Mouse (Mus musculus) neural tube, embryonic 15.5 days (tissue): ENCODE measurements around the gene Sh3pxd2a. TPM values are rescaled to one million over a fixed set of nuclear protein-coding genes. Genes with fewer than 3 reads are reported as not detected.

Experiments
- ATAC-seq: fragments of 200-750 bp; cut with Nextera tagmentation; 2 replicates; pipeline ENCODE4 v1.8.0; 2017; ENCODE audit warnings: mild to moderate bottlenecking, moderate TSS enrichment, moderate library complexity; ENCODE audit not compliant: low FRiP score
- H3K27ac ChIP-seq: fragments of 300-500 bp; sonication (generic); replicated peaks from 2 replicates; pipeline ENCODE4 v1.5.1; 2015; ENCODE audit warnings: mild to moderate bottlenecking, inconsistent platforms
- H3K27me3 ChIP-seq: fragments of 300-500 bp; sonication (generic); replicated peaks from 2 replicates; pipeline ENCODE4 v1.6.1; 2015; ENCODE audit warnings: inconsistent platforms
- H3K36me3 ChIP-seq: fragments of 300-500 bp; sonication (generic); 2 replicates; pipeline ENCODE4 v1.6.1; 2015; ENCODE audit warnings: inconsistent platforms
- H3K4me1 ChIP-seq: fragments of 300-500 bp; sonication (generic); 2 replicates; pipeline ENCODE4 v1.6.1; 2015; ENCODE audit warnings: inconsistent platforms
- H3K4me2 ChIP-seq: fragments of 300-500 bp; sonication (generic); 2 replicates; pipeline ENCODE4 v1.6.1; 2015; ENCODE audit warnings: inconsistent platforms, mild to moderate bottlenecking, moderate library complexity
- H3K4me3 ChIP-seq: fragments of 300-500 bp; sonication (generic); replicated peaks from 2 replicates; pipeline ENCODE4 v1.5.1; 2015; ENCODE audit warnings: mild to moderate bottlenecking, inconsistent platforms
- H3K9ac ChIP-seq: fragments of 300-500 bp; sonication (generic); replicated peaks from 2 replicates; pipeline ENCODE4 v1.6.1; 2015; ENCODE audit warnings: mild to moderate bottlenecking, inconsistent platforms
- H3K9me3 ChIP-seq: fragments of 300-500 bp; sonication (generic); replicated peaks from 2 replicates; pipeline ENCODE4 v1.6.1; 2016; ENCODE audit warnings: inconsistent platforms
- WGBS: fragments of 180-500 bp; shearing (Covaris S2); methylation state at CpG from one replicate; pipeline ENCODE4 v1.1.7; 2015; ENCODE audit warnings: mixed read lengths; 5-methylcytosine and 5-hydroxymethylcytosine counted together
- polyA plus RNA-seq: library from polyadenylated mRNA; unstranded; fragments of >200 nt; fragmentation: Nextera tagmentation; extraction: Ambion mirVana; gene quantifications from 2 replicates; pipeline ENCODE4 v1.2.1, GENCODE M21; 2015

Sh3pxd2a gene
- polyA plus RNA-seq, 1 experiment from 2014 or later = 2.2 TPM

DNA sequence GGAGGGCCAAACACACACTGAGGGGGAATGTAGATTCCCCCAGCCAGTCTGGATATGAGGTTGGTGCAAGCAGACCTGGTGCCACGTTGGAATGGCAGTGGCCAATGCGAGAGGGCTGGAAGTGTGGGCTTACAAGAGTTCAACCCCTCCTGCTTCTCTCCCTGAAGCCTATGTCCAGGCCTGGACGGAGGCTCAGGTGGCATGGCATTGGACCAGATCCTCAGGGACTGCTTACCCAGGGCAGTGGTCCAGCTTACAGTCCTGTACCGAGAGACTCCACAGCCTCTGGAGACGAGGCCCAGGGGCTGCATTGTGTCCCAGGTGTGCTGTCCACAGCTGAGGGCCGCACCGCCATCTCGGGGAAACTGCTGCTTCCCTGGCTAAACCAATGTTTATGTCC, 218.7 kb downstream of the Sh3pxd2a start:
- Histone ChIP-seq H3K4me1 (no peaks in the 10 kb centered on the region), H3K27ac (no peak overlapping the region), H3K27me3 (0 out of 2 replicates have a peak, but pooled peaks cover 8% of the 10 kb centered on the region), H3K36me3 (no peaks in the 10 kb centered on the region), H3K4me2 (no peak overlapping the region), H3K9ac (no peak overlapping the region), H3K9me3 (no peaks in the 10 kb centered on the region), H3K4me3 (no peak overlapping the region)
- ATAC-seq = no peak
- WGBS = 77% methylated on average over 8 of the region's 8 CpGs

DNA sequence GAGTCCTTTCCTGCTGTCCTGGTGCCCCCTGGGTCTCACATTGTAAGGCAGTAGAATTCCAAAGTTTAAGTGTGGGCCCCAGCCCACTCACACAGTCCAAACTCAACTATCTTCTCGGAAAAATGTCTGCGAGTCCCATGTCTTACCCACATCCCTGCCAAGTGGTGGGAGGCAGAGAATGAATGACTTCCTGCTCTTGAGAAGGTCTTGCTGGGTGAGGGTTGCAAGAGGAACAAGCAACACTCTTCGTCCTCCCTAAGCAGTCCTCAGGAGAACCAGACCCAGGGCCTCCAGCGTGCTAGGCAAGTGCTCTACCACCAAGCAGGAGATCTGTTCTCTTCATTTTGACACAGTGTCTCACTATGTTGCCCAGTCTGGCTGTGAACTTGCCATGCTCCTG, 222.0 kb downstream of the Sh3pxd2a start:
- H3K36me3 ChIP-seq = no peaks in the 10 kb centered on the region
- H3K4me2 ChIP-seq = no peak overlapping the region
- no peaks in the 10 kb centered on the region for H3K4me1 ChIP-seq
- no peaks in the 10 kb centered on the region for H3K9me3 ChIP-seq
- no peak overlapping the region for H3K9ac ChIP-seq
- H3K27ac ChIP-seq = no peak overlapping the region
- ATAC-seq = no peak
- 0 out of 2 replicates have a peak, but pooled peaks cover 5% of the 10 kb centered on the region for H3K27me3 ChIP-seq
- H3K4me3 ChIP-seq = no peak overlapping the region
- 87% methylated on average over 4 of the region's 4 CpGs for WGBS

DNA sequence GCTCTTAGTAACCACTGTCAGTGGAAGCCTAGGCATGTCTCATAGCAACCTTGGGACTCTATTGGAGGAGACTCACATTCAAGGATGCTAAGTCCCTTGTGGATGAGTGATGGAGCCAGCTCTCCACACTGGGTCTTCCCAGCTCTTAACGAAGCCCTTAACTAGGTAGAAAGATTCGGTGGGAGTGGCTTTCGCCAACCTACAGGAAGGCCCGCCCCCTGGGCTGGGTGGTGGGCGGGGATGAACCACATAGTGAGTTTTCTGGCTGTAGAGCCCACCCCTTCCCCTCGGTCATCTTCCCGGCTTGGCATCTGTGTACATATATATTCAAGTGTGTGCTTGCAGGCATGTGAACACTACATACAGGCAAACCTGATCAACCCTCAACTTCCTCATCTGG, 223.2 kb downstream of the Sh3pxd2a start:
- Histone ChIP-seq H3K36me3 (no peaks in the 10 kb centered on the region), H3K9me3 (no peaks in the 10 kb centered on the region), H3K9ac (no peak overlapping the region), H3K4me1 (no peaks in the 10 kb centered on the region), H3K27me3 (no peaks in the 10 kb centered on the region), H3K4me2 (no peak overlapping the region), H3K4me3 (no peak overlapping the region), H3K27ac (no peak overlapping the region)
- WGBS = 69% methylated on average over 7 of the region's 7 CpGs
- ATAC-seq = no peak

DNA sequence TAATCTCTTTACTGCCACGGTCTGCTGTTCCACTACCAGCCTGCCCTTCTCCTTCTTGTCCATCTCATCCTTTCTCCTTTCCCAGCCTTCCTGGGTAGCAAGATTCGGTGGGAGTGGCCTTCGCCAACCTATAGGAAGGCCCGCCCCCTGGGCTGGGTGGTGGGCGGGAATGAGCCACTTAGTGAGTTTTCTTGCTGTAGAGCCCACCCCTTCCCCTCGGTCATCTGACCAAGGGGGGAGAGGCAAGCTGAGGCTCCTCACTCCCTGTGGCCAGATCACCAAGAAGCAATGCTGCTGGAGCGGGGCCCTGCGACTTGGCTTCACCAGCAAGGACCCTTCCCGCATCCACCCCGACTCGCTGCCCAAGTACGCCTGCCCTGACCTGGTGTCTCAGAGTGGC, 224.1 kb downstream of the Sh3pxd2a start:
- ATAC-seq = no peak
- no peak overlapping the region for H3K27ac ChIP-seq
- H3K9ac ChIP-seq = no peak overlapping the region
- WGBS = 44% methylated on average over 12 of the region's 12 CpGs
- H3K9me3 ChIP-seq = no peaks in the 10 kb centered on the region
- no peaks in the 10 kb centered on the region for H3K4me1 ChIP-seq
- H3K36me3 ChIP-seq = no peaks in the 10 kb centered on the region
- peak overlapping the region; percentile 2 for H3K4me2 ChIP-seq
- no peak overlapping the region for H3K4me3 ChIP-seq
- H3K27me3 ChIP-seq = no peaks in the 10 kb centered on the region

DNA sequence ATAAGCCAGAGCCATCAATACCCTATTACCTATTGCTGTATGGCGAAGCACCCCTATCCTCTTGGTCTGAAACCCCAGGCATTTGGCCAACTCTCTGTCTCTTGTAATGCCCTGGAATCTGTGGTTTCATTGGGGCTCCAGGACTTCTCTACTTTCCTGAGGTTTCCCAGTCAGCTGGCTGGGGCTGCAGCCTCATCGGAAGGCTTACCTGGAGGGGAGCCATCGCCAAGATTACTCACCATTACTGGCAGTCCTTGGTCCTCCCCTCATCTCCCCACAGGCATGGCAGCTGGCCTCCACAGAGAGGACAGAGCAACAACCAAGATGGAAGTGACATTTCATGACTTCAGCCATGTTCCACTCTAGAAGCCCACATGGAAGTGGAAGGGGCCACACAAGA, 231.1 kb downstream of the Sh3pxd2a start:
- WGBS = 95% methylated on average over 3 of the region's 3 CpGs
- no peaks in the 10 kb centered on the region for H3K9me3 ChIP-seq
- no peaks in the 10 kb centered on the region for H3K27me3 ChIP-seq

DNA sequence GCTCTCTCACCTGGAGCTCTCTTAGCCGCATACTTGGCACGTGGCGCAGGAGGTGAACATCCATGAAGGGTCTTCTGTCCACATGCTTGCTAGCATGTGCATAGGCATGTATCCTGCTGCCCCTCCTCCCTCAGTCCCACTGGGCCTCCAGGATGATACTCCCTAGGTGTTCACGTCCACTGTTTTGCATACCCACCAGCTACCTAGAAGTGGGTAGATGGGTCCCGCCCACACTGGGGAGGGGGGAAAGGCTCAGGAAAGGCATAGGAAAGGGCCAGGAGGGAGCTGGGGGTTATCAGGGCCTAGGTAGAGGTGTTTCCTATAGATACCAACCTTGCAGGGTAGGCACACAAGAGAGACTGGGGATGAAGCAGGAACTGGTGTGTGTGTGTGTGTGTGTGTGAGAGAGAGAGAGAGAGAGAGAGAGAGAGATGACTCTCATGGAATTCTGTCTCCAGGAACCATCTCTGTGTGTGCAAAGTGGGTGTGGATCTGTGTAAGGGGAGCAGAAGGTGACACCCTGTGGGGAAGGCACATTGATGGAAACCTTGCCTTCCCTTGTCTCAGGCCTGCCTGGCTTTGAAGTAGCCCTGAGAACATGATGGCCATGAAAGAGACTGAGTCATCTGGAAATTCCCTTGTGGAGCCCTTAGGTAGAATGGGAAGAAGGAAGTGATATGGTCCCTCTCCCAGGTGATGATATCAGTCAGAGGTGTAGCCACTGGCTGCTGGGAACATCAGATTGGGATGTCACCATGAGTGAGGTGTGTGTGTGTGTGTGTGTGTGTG, 231.9 kb downstream of the Sh3pxd2a start:
- Histone ChIP-seq H3K9ac (no peak overlapping the region), H3K4me3 (no peak overlapping the region), H3K36me3 (no peaks in the 10 kb centered on the region), H3K27ac (no peak overlapping the region), H3K4me1 (peaks cover 15% of the 10 kb centered on the region), H3K4me2 (no peak overlapping the region), H3K9me3 (no peaks in the 10 kb centered on the region), H3K27me3 (no peaks in the 10 kb centered on the region)
- no peak for ATAC-seq
- WGBS = 87% methylated on average over 5 of the region's 5 CpGs

More for the DNA sequence above, 231.1 kb downstream of the Sh3pxd2a start:
- no peak overlapping the region for H3K9ac ChIP-seq
- H3K4me2 ChIP-seq = no peak overlapping the region
- no peak overlapping the region for H3K27ac ChIP-seq
- H3K4me3 ChIP-seq = no peak overlapping the region
- no peaks in the 10 kb centered on the region for H3K36me3 ChIP-seq
- H3K4me1 ChIP-seq = peaks cover 15% of the 10 kb centered on the region
- ATAC-seq = no peak

DNA sequence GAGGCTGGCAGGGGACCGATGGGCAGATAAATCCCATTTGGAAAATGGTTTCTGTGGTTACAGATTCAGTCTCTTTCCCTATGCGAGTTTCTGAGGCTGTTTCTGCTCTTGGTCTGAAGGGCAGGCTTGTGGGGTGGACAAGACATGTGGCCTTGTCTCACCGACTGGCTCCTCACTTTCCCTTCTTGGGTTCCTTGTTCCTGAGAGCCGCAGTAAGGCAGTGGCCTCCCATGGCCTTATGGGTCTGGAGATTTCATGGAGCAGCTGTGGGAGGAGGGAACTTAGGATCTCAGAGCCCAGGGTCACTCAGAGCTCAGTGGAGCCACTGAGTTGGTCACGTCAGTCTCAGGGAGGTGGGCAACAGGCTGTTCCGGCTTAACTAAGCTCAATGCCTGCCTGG, 232.8 kb downstream of the Sh3pxd2a start:
- no peak for ATAC-seq
- WGBS = 88% methylated on average over 6 of the region's 6 CpGs
- Histone ChIP-seq H3K36me3 (no peaks in the 10 kb centered on the region), H3K4me3 (no peak overlapping the region), H3K4me1 (peaks cover 15% of the 10 kb centered on the region), H3K9me3 (no peaks in the 10 kb centered on the region), H3K27ac (no peak overlapping the region), H3K9ac (no peak overlapping the region), H3K27me3 (no peaks in the 10 kb centered on the region), H3K4me2 (no peak overlapping the region)

DNA sequence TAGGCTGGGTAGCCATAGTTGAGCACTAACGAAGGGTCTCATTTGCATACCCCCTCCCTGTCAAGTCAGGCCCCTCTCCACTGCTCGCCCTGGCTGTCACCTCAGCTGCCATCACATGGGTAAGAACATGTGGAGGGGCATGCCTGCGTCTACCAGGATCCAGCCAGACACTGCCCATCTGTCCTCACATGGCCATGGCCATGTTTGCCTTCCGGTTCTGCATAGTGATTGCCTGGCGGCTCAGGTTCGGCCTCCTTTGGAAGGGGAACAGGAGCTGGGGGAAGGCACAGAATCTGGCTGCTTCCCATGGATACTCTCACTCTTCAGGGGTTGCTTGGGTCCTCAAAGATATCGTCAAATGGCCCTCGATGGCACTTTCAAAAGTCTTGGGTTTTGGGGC, 233.5 kb downstream of the Sh3pxd2a start:
- no peaks in the 10 kb centered on the region for H3K27me3 ChIP-seq
- H3K27ac ChIP-seq = no peak overlapping the region
- no peak overlapping the region for H3K9ac ChIP-seq
- WGBS = 89% methylated on average over 8 of the region's 8 CpGs
- no peaks in the 10 kb centered on the region for H3K36me3 ChIP-seq
- H3K9me3 ChIP-seq = no peaks in the 10 kb centered on the region
- no peak overlapping the region for H3K4me3 ChIP-seq
- peaks cover 15% of the 10 kb centered on the region for H3K4me1 ChIP-seq
- ATAC-seq = no peak
- H3K4me2 ChIP-seq = no peak overlapping the region

DNA sequence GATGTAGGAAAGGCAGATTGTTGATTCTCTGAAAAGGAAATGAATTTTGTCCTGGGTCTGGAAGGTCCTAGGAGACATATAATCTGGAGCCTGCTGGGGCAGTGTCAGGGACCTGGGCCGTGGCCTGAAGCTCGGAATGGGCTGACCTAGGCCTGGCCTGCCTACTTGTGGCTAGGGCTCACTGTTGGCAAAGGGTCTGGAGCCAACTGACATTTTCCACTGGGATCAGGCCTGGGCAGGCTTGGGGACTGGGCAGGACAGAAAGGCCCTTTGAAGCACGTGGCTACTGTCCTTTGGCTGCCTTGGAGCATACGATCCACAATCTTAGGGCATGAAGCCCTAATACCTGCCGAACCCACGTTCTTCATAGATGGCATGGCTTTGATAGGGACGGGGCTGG, 234.1 kb downstream of the Sh3pxd2a start:
- 93% methylated on average over 7 of the region's 7 CpGs for WGBS
- Histone ChIP-seq H3K36me3 (no peaks in the 10 kb centered on the region), H3K27me3 (no peaks in the 10 kb centered on the region), H3K27ac (no peak overlapping the region), H3K4me3 (no peak overlapping the region), H3K4me1 (peaks cover 15% of the 10 kb centered on the region), H3K9me3 (no peaks in the 10 kb centered on the region), H3K9ac (no peak overlapping the region), H3K4me2 (no peak overlapping the region)
- no peak for ATAC-seq

DNA sequence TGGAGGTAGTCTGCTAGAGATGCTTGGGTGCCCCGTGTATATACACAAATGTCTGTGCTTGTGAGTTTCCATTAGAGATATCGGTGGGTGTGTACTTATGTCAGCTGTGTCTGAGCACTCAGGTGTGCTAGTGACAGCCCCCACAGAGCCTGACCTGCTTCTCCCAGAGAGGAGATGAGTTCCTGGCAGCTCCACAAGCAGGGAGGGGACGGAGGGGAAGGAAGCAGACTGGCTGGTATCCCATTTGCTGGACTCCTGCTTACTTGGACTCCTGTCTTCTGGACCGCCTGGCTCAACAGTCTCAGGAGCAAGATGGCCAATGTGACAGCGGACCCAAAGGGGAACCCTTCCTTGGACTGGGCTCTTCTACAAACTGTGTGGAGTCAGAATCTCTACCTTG, 234.7 kb downstream of the Sh3pxd2a start:
- ATAC-seq = no peak
- no peak overlapping the region for H3K4me3 ChIP-seq
- no peaks in the 10 kb centered on the region for H3K27me3 ChIP-seq
- H3K4me2 ChIP-seq = peak overlapping the region; percentile 51; the same call in 1 of the 2 replicates
- peaks cover 15% of the 10 kb centered on the region for H3K4me1 ChIP-seq
- H3K9me3 ChIP-seq = no peaks in the 10 kb centered on the region
- H3K36me3 ChIP-seq = no peaks in the 10 kb centered on the region
- WGBS = 86% methylated on average over 5 of the region's 5 CpGs
- H3K9ac ChIP-seq = no peak overlapping the region
- no peak overlapping the region for H3K27ac ChIP-seq

DNA sequence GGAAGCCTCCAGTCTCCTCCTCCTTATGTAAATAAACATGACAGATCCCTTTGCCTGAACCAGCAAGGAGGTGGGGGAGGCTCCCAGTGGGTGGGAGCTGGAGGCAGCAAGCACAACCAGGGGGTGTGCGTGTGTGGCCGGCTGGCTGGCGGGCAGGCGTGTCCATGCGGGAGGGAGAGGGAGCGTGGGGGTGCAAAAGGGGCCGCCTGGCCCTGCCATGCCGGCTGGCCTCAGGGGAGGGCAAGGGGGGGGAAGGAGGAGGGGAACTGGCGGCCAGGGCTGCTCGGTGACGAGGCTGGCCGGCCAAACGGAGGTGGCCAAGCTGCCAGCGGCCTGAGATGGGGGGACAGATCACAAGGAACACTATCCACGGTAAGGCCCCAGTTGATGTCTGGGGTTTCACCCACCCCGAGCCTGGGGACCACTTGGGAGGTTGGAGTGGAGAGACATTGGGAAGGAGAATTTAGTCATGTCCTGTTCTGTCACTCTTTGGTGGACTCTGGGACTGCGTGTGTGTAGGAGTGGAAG, 235.4 kb downstream of the Sh3pxd2a start:
- H3K4me2 ChIP-seq = peak overlapping the region; percentile 51
- H3K36me3 ChIP-seq = no peaks in the 10 kb centered on the region
- peak overlapping the region; percentile 16 for H3K4me3 ChIP-seq
- H3K27ac ChIP-seq = no peak overlapping the region
- H3K4me1 ChIP-seq = peaks cover 15% of the 10 kb centered on the region
- H3K9ac ChIP-seq = no peak overlapping the region
- no peaks in the 10 kb centered on the region for H3K27me3 ChIP-seq
- no peaks in the 10 kb centered on the region for H3K9me3 ChIP-seq
- peak; percentile 43 for ATAC-seq
- 5% methylated on average over 17 of the region's 17 CpGs for WGBS

DNA sequence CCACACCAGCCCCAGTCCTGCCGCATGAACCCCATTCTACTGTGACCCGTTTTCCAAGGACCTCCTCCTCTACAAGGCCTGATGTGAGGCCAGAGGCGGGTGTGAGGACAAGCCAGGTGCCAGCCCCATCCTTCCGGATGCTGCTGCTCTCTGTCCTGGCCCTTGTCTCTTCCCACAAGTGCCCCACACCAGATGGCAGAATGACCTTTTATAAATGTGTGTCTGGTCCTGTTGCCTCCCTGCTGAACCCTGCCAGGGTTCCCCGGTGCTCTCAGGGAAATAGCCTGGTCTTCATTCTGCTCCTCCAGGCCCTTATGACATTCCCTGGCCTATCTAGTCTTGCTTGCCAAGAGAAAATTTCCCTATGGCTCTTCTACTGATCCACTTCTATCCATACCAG, 238.4 kb downstream of the Sh3pxd2a start:
- 78% methylated on average over 5 of the region's 5 CpGs for WGBS
- Histone ChIP-seq H3K4me3 (no peak overlapping the region), H3K27ac (no peak overlapping the region)

More for the DNA sequence above, 238.4 kb downstream of the Sh3pxd2a start:
- peaks cover 27% of the 10 kb centered on the region for H3K4me1 ChIP-seq
- ATAC-seq = no peak
- no peak overlapping the region for H3K9ac ChIP-seq
- no peaks in the 10 kb centered on the region for H3K9me3 ChIP-seq
- H3K36me3 ChIP-seq = no peaks in the 10 kb centered on the region
- no peak overlapping the region for H3K4me2 ChIP-seq
- no peaks in the 10 kb centered on the region for H3K27me3 ChIP-seq
